Mouse (Mus musculus) erythroblast, embryonic 14.5 days (primary cell): ENCODE data around the gene Ccdc177. TPM values are rescaled to one million over a fixed set of nuclear protein-coding genes. Genes with fewer than 3 reads are reported as not detected.

Experiments used
- H3K27me3 ChIP-seq: 2 replicates; pipeline ENCODE4 v1.6.1; 2012; ENCODE audit warnings: inconsistent platforms; ENCODE audit not compliant: control insufficient read depth
- H3K36me3 ChIP-seq: 2 replicates; pipeline ENCODE4 v1.6.1; 2012; ENCODE audit warnings: mild to moderate bottlenecking, inconsistent platforms; ENCODE audit not compliant: control insufficient read depth
- H3K4me1 ChIP-seq: 2 replicates; pipeline ENCODE4 v1.6.1; 2012; ENCODE audit warnings: inconsistent platforms; ENCODE audit not compliant: control insufficient read depth
- H3K4me3 ChIP-seq: replicated peaks from 2 replicates; pipeline ENCODE3; 2012; ENCODE audit warnings: moderate library complexity, mild to moderate bottlenecking, inconsistent platforms
- H3K9me3 ChIP-seq: 2 replicates; pipeline ENCODE4 v1.6.1; 2012; ENCODE audit warnings: low read length, inconsistent platforms, mixed read lengths; ENCODE audit not compliant: control insufficient read depth
- GATA1 ChIP-seq: IDR thresholded peaks from 2 replicates; pipeline ENCODE4 v1.6.1; 2012; ENCODE audit warnings: low read length, inconsistent platforms, mixed read lengths
- TAL1 ChIP-seq: IDR thresholded peaks from 3 replicates; pipeline ENCODE4 v1.6.1; 2012; ENCODE audit warnings: low read length, inconsistent platforms, mixed read lengths
- polyA plus RNA-seq: library from polyadenylated mRNA; stranded (reverse); fragments of >175 nt; gene quantifications from 2 replicates; pipeline ENCODE4 v1.2.3, GENCODE M21; 2012

Gene Ccdc177
- not detected in 2 replicates for polyA plus RNA-seq

GRCm38 (mm10) chr12:80760396-80760801, at the start of gene Ccdc177:
Ccdc177 (minus strand) TSS chr12:80760687.
- peaks cover 21% of the 10 kb centered on the region for H3K4me1 ChIP-seq
- H3K4me3 ChIP-seq = no peak within 1 kb of the TSS
- H3K27me3 ChIP-seq = peaks cover 83% of the 10 kb centered on the region
- no peak for TF ChIP-seq TAL1
- no peak for TF ChIP-seq GATA1
- H3K36me3 ChIP-seq = no peaks in the 10 kb centered on the region
- H3K9me3 ChIP-seq = peaks cover 22% of the 10 kb centered on the region; the same call in 1 of the 2 replicates

- peaks cover 78% of the 10 kb centered on the region for H3K4me1 ChIP-seq
- no peaks in the 10 kb centered on the region for H3K9me3 ChIP-seq
- no peak overlapping the region for H3K4me3 ChIP-seq
- no peaks in the 10 kb centered on the region for H3K27me3 ChIP-seq
- H3K36me3 ChIP-seq = peaks cover 50% of the 10 kb centered on the region
- TF ChIP-seq TAL1 = no peak
- no peak for TF ChIP-seq GATA1
These were observed 49.5 kb upstream of the Ccdc177 start for GRCm38 (mm10) chr12:80810005-80810404.

GRCm38 (mm10) chr12:80807451-80808085, 47.1 kb upstream of the Ccdc177 start:
- Histone ChIP-seq H3K9me3 (no peaks in the 10 kb centered on the region), H3K4me3 (no peak overlapping the region), H3K36me3 (peaks cover 61% of the 10 kb centered on the region), H3K4me1 (peaks cover 75% of the 10 kb centered on the region), H3K27me3 (no peaks in the 10 kb centered on the region)
- no peak for TF ChIP-seq TAL1
- no peak for TF ChIP-seq GATA1

- peaks cover 64% of the 10 kb centered on the region for H3K36me3 ChIP-seq
- peaks cover 59% of the 10 kb centered on the region for H3K4me1 ChIP-seq
- no peak for TF ChIP-seq GATA1
- no peak overlapping the region for H3K4me3 ChIP-seq
- no peaks in the 10 kb centered on the region for H3K9me3 ChIP-seq
- no peaks in the 10 kb centered on the region for H3K27me3 ChIP-seq
These were observed 44.5 kb upstream of the Ccdc177 start for GRCm38 (mm10) chr12:80804861-80805428.

GRCm38 (mm10) chr12:80803924-80804323, 43.4 kb upstream of the Ccdc177 start:
- no peaks in the 10 kb centered on the region for H3K27me3 ChIP-seq
- peaks cover 59% of the 10 kb centered on the region for H3K36me3 ChIP-seq
- H3K9me3 ChIP-seq = no peaks in the 10 kb centered on the region
- peaks cover 53% of the 10 kb centered on the region for H3K4me1 ChIP-seq
- no peak for TF ChIP-seq TAL1
- no peak for TF ChIP-seq GATA1
- no peak overlapping the region for H3K4me3 ChIP-seq

GRCm38 (mm10) chr12:80801443-80801842, 41.0 kb upstream of the Ccdc177 start:
- Histone ChIP-seq H3K27me3 (no peaks in the 10 kb centered on the region), H3K4me3 (no peak overlapping the region), H3K4me1 (peaks cover 47% of the 10 kb centered on the region), H3K36me3 (peaks cover 57% of the 10 kb centered on the region), H3K9me3 (no peaks in the 10 kb centered on the region)
- no peak for TF ChIP-seq TAL1
- no peak for TF ChIP-seq GATA1

- no peaks in the 10 kb centered on the region for H3K9me3 ChIP-seq
- H3K36me3 ChIP-seq = peaks cover 58% of the 10 kb centered on the region
- H3K4me1 ChIP-seq = peaks cover 42% of the 10 kb centered on the region
- H3K4me3 ChIP-seq = no peak overlapping the region
- H3K27me3 ChIP-seq = no peaks in the 10 kb centered on the region
- no peak for TF ChIP-seq TAL1
- no peak for TF ChIP-seq GATA1
These were observed 39.7 kb upstream of the Ccdc177 start for GRCm38 (mm10) chr12:80800156-80800555.

GRCm38 (mm10) chr12:80798271-80798670, 37.8 kb upstream of the Ccdc177 start:
- no peak for TF ChIP-seq GATA1
- TF ChIP-seq TAL1 = no peak
- no peaks in the 10 kb centered on the region for H3K9me3 ChIP-seq
- H3K4me1 ChIP-seq = peaks cover 44% of the 10 kb centered on the region
- H3K4me3 ChIP-seq = no peak overlapping the region
- peaks cover 69% of the 10 kb centered on the region for H3K36me3 ChIP-seq
- no peaks in the 10 kb centered on the region for H3K27me3 ChIP-seq

- TF ChIP-seq GATA1 (no peak), TAL1 (no peak)
- Histone ChIP-seq H3K9me3 (no peaks in the 10 kb centered on the region), H3K36me3 (peaks cover 55% of the 10 kb centered on the region), H3K4me1 (peaks cover 50% of the 10 kb centered on the region), H3K27me3 (no peaks in the 10 kb centered on the region), H3K4me3 (no peak overlapping the region)
These were observed 34.7 kb upstream of the Ccdc177 start for GRCm38 (mm10) chr12:80794935-80795785.
